Mouse (Mus musculus): ENCODE measurements around the gene Cdyl2. TPM values are rescaled to one million over a fixed set of nuclear protein-coding genes. Genes with fewer than 3 reads are reported as not detected.

Gene Cdyl2
- polyA plus RNA-seq, 1 experiment from 2014 or later = 8.8 TPM

DNA sequence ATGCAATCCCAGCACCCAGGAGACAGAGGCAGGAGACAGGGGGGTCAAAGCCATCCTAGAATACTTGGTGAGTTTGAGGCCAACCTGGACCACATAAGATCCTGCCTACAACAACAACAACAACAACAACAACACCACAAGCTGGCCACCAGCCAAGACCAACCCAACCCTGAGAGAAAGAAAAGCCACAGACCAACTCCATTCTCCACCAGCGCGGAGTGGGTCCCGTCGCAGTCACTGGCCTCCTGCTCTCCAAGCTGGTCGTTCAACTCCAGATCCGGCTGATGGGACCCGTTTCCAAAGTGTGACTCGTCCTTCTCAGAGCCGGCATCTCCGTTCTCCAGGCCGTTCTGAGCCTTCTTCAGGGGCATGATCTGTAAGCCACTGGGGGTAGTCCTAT, 109.2 kb downstream of the Cdyl2 start:
- Histone ChIP-seq H3K4me1 (replicated peaks; ENCODE audit: insufficient read depth, low read length) (no peaks in the 10 kb centered on the region), H3K9ac (ENCODE audit: low read depth, low read length) (no peak overlapping the region), H3K36me3 (ENCODE audit: insufficient read depth, low read length) (0 out of 2 replicates have a peak, but pooled peaks cover 12% of the 10 kb centered on the region), H3K9me3 (replicated peaks; ENCODE audit: low read length) (no peaks in the 10 kb centered on the region), H3K27me3 (ENCODE audit: insufficient read depth, low read length) (no peaks in the 10 kb centered on the region), H3K27ac (no peak overlapping the region), H3K4me3 (replicated peaks; ENCODE audit: low read depth, low read length) (no peak overlapping the region), H3K4me2 (ENCODE audit: low read length) (no peak overlapping the region)
- 96% methylated on average over 11 of the region's 11 CpGs for WGBS
- TF ChIP-seq CTCF (IDR thresholded peaks at IDR 0.05; ENCODE audit: low read depth) = no peak
- DNase-seq (ENCODE audit: low spot score) (no peak), ATAC-seq (replicated peaks; ENCODE audit: low FRiP score, low read depth) (no peak)

DNA sequence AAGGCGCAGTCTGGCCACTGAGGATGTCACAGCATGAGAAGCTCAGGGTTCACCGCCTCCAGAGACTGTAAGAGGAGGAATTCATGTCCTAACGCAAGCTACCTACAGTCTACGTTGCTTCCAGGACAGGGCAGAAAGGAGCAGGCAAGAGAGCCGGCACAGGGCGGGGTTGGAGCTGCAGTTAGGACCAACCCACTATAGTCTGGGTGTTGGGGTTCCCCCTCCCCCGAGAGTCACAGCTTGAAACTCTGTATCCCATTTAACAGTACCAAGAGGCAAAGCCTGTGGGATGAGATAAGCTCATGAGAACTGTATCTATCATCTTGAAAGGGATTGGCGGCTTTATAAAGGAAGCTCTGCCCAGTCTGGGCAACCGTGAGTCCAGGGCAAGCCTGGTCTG, 110.5 kb downstream of the Cdyl2 start:
- ATAC-seq (replicated peaks; ENCODE audit: low FRiP score, low read depth) (no peak), DNase-seq (ENCODE audit: low spot score) (no peak)
- no peaks in the 10 kb centered on the region for H3K27me3 ChIP-seq (ENCODE audit: insufficient read depth, low read length)
- H3K9me3 ChIP-seq (replicated peaks; ENCODE audit: low read length) = no peaks in the 10 kb centered on the region
- H3K36me3 ChIP-seq (ENCODE audit: insufficient read depth, low read length) = 0 out of 2 replicates have a peak, but pooled peaks cover 12% of the 10 kb centered on the region
- no peak for TF ChIP-seq CTCF (IDR thresholded peaks at IDR 0.05; ENCODE audit: low read depth)
- no peak overlapping the region for H3K4me2 ChIP-seq (ENCODE audit: low read length)
- no peak overlapping the region for H3K4me3 ChIP-seq (replicated peaks; ENCODE audit: low read depth, low read length)
- H3K4me1 ChIP-seq (replicated peaks; ENCODE audit: insufficient read depth, low read length) = no peaks in the 10 kb centered on the region
- no peak overlapping the region for H3K27ac ChIP-seq
- no peak overlapping the region for H3K9ac ChIP-seq (ENCODE audit: low read depth, low read length)
- WGBS = 86% methylated on average over 9 of the region's 9 CpGs

DNA sequence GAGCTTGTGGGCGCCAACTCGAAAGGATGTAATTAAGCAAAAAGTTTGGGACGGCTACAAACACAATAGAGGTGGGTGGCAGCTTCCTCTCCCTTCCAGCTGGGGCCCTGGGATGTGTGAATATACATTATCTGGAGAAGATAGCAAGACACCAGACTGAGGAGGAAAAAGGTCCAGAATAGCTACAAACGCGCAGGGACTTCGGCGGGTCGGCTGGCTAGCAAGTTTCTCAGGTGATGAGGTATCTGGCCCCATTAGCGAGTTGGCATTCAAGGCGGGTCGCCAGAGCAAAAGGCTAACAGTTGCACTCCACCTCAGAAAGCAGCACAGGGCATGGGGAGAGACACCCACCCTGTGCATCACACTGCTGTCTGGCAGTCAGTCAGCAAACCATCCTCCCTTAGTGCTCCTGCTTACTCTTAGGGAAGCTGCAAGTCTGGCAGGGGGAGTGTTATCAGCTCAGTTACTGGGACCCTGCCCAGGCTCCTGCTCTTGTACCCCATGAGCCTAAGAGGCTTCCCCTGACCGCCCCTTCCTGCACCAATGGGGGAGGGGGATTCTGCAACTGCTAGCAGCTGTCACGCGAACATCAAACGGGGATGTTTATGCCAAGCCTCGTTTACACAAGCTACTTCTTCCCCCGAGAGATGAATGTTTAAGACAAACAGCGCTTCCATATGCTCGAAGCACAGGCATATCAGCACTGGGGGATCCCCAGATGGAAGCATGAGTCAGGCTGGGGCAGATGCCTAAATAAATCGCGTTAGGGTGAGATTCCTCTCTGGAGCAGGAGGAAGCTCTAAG, 111.4 kb downstream of the Cdyl2 start:
- Histone ChIP-seq H3K4me3 (replicated peaks; ENCODE audit: low read depth, low read length) (no peak overlapping the region), H3K4me2 (ENCODE audit: low read length) (no peak overlapping the region), H3K27ac (no peak overlapping the region), H3K36me3 (ENCODE audit: insufficient read depth, low read length) (0 out of 2 replicates have a peak, but pooled peaks cover 12% of the 10 kb centered on the region), H3K4me1 (replicated peaks; ENCODE audit: insufficient read depth, low read length) (no peaks in the 10 kb centered on the region), H3K9ac (ENCODE audit: low read depth, low read length) (no peak overlapping the region), H3K27me3 (ENCODE audit: insufficient read depth, low read length) (no peaks in the 10 kb centered on the region), H3K9me3 (replicated peaks; ENCODE audit: low read length) (no peaks in the 10 kb centered on the region)
- no peak for TF ChIP-seq CTCF (IDR thresholded peaks at IDR 0.05; ENCODE audit: low read depth)
- WGBS = 63% methylated on average over 21 of the region's 21 CpGs
- DNase-seq (ENCODE audit: low spot score) (no peak), ATAC-seq (replicated peaks; ENCODE audit: low FRiP score, low read depth) (no peak)

DNA sequence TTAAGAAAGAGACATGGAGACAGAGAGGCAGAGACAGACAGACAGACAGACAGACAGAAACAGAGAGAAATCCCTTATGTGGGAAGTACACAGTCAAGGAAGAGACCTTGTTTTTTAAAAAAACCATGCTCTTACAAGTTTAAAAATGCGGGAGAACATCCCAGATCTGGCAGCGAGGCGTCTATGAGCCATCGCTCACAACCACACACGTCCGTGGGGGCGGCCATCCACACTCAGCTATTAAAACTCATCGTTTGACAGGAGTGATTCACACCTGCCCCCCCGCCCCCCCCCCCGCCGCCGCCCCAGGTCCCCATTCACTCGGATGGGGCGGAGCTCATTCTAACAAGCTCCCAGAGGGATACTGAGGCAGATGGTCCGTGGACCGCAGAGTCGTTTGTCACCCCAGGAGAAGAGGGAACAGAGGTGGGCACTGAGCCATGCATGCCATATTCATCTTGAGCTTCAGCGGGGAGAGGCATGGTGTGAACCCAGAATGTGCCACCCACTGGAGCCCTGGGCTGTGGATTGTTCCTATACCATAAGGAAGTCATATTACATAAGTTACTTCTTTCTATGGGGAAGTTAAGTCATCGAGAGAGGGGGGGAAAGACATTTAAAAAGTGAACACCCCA, 113.0 kb downstream of the Cdyl2 start:
- Histone ChIP-seq H3K36me3 (ENCODE audit: insufficient read depth, low read length) (0 out of 2 replicates have a peak, but pooled peaks cover 12% of the 10 kb centered on the region), H3K27me3 (ENCODE audit: insufficient read depth, low read length) (no peaks in the 10 kb centered on the region), H3K4me2 (ENCODE audit: low read length) (no peak overlapping the region), H3K9me3 (replicated peaks; ENCODE audit: low read length) (no peaks in the 10 kb centered on the region), H3K4me3 (replicated peaks; ENCODE audit: low read depth, low read length) (no peak overlapping the region), H3K4me1 (replicated peaks; ENCODE audit: insufficient read depth, low read length) (no peaks in the 10 kb centered on the region), H3K9ac (ENCODE audit: low read depth, low read length) (no peak overlapping the region), H3K27ac (no peak overlapping the region)
- WGBS = 80% methylated on average over 19 of the region's 19 CpGs
- no peak for DNase-seq (ENCODE audit: low spot score)
- no peak for ATAC-seq (replicated peaks; ENCODE audit: low FRiP score, low read depth)
- no peak for TF ChIP-seq CTCF (IDR thresholded peaks at IDR 0.05; ENCODE audit: low read depth)

DNA sequence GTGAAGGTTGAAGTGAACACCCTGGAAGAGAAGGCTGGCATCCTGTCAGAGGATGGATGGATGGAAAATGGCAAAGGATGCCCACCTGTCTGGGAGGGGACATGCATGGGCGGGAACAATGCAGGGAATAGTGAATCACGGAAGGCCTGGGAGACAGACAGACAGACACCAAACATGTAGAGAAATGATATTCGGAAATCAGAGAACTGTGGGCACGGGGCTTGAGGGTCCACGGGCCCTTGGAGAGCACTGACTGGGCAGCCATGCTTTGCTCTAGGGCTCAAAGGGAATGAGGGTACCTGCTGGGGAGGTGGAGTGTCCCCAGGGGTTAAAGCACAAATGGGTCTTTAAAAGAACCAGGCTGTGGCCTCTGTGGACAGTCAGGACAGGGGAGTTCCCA, 113.6 kb downstream of the Cdyl2 start:
- Histone ChIP-seq H3K27ac (no peak overlapping the region), H3K4me3 (replicated peaks; ENCODE audit: low read depth, low read length) (no peak overlapping the region), H3K9me3 (replicated peaks; ENCODE audit: low read length) (no peaks in the 10 kb centered on the region), H3K4me1 (replicated peaks; ENCODE audit: insufficient read depth, low read length) (no peaks in the 10 kb centered on the region), H3K36me3 (ENCODE audit: insufficient read depth, low read length) (0 out of 2 replicates have a peak, but pooled peaks cover 12% of the 10 kb centered on the region), H3K9ac (ENCODE audit: low read depth, low read length) (no peak overlapping the region), H3K27me3 (ENCODE audit: insufficient read depth, low read length) (no peaks in the 10 kb centered on the region), H3K4me2 (ENCODE audit: low read length) (no peak overlapping the region)
- TF ChIP-seq CTCF (IDR thresholded peaks at IDR 0.05; ENCODE audit: low read depth) = no peak
- DNase-seq (ENCODE audit: low spot score) = no peak
- no peak for ATAC-seq (replicated peaks; ENCODE audit: low FRiP score, low read depth)
- 90% methylated on average over 5 of the region's 5 CpGs for WGBS

DNA sequence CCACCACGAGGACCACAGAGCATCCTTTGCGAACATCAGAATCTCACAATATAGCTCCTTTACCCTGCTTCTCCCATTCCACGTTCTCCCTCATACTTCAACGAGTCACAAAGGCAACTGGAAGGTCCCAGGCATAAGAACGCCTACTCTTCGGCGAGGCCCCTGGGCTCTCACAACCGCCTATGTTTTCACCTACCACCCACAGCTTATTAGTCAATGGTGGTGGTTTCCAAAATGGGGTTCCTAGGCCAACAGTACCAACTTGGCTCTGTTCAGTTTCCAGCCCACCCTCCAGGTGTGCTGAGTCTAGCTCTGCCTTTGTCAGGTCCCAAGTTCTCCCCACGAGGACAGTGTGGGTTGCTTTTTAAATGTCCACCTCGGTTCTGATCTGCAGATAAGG, 114.0 kb downstream of the Cdyl2 start:
- Histone ChIP-seq H3K9ac (ENCODE audit: low read depth, low read length) (no peak overlapping the region), H3K4me1 (replicated peaks; ENCODE audit: insufficient read depth, low read length) (no peaks in the 10 kb centered on the region), H3K9me3 (replicated peaks; ENCODE audit: low read length) (no peaks in the 10 kb centered on the region), H3K4me3 (replicated peaks; ENCODE audit: low read depth, low read length) (no peak overlapping the region), H3K27ac (no peak overlapping the region), H3K36me3 (ENCODE audit: insufficient read depth, low read length) (0 out of 2 replicates have a peak, but pooled peaks cover 11% of the 10 kb centered on the region), H3K4me2 (ENCODE audit: low read length) (no peak overlapping the region), H3K27me3 (ENCODE audit: insufficient read depth, low read length) (no peaks in the 10 kb centered on the region)
- TF ChIP-seq CTCF (IDR thresholded peaks at IDR 0.05; ENCODE audit: low read depth) = no peak
- WGBS = 92% methylated on average over 10 of the region's 10 CpGs
- no peak for DNase-seq (ENCODE audit: low spot score)
- no peak for ATAC-seq (replicated peaks; ENCODE audit: low FRiP score, low read depth)
